In the genomic region with DNA sequence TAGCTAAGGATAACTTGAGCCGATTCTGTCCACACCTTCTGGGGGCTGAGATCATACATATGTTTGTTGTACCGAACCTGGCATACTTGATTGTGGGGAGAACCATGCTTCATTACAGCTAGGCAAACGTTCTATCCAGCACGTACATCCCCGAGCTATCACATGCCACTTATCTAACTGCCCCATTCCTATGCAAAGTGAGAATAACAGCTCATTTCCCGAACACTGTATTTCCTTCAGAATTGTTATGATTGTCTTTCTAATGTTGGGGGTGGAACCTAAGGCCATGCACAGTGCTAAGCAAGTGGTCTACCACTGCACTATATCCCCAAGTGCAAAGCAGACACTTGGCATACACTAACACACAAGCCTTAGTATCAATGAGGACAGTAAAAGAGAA, we compare ENCODE assay signal across 26 mouse cellular contexts. TPM values are rescaled to one million over a fixed set of nuclear protein-coding genes. Genes with fewer than 3 reads are reported as not detected.
DNase-seq lines count a peak whose midpoint lies in the region; ATAC-seq and TF ChIP-seq lines count a peak whose summit lies in the region.
"Had no signal": no experiment of that assay in that cellular context is flagged by ENCODE, and none has a peak within 500 bp of the region (broad histone marks: within the 10 kb centered on the region; RNA-seq: fewer than 3 reads in every experiment).

No protein-coding gene starts in this region.

- H3K36me3 ChIP-seq in E14TG2a.4 (ENCODE audit: insufficient read depth, low read length): peaks cover 66% of the 10 kb centered on the region

- TF ChIP-seq CTCF in E14TG2a.4 (conservative IDR thresholded peaks at IDR 0.05; ENCODE audit: low read length): no peak

- peak overlapping the region; percentile 30; the same call in 1 of the 2 replicates for H3K4me3 ChIP-seq in E14TG2a.4 (replicated peaks; ENCODE audit: low read length)
- H3K4me3 ChIP-seq: embryonic facial prominence, embryonic 13.5 days; embryonic facial prominence, embryonic 15.5 days; erythroblast, embryonic 14.5 days; forebrain, embryonic 10.5 days; forebrain, embryonic 12.5 days had no signal

- peaks cover 86% of the 10 kb centered on the region for H3K4me1 ChIP-seq in E14TG2a.4 (replicated peaks; ENCODE audit: low read depth, low read length)
- H3K4me1 ChIP-seq: embryonic facial prominence, embryonic 13.5 days; embryonic facial prominence, embryonic 15.5 days; forebrain, embryonic 10.5 days; forebrain, embryonic 12.5 days had no signal

- peaks cover 6% of the 10 kb centered on the region; the same call in 1 of the 2 replicates for H3K9me3 ChIP-seq in E14TG2a.4 (ENCODE audit: low read length)
- H3K9me3 ChIP-seq: embryonic facial prominence, embryonic 13.5 days; embryonic facial prominence, embryonic 15.5 days; forebrain, embryonic 10.5 days; forebrain, embryonic 12.5 days; G1E had no signal

- no peaks in the 10 kb centered on the region for H3K27me3 ChIP-seq in E14TG2a.4 (ENCODE audit: insufficient read depth, low read length)
- H3K27me3 ChIP-seq: embryonic facial prominence, embryonic 13.5 days; embryonic facial prominence, embryonic 15.5 days; forebrain, embryonic 12.5 days; Patski had no signal

- ATAC-seq in cerebellum, adult (ENCODE audit: insufficient number of reproducible peaks, low FRiP score, low TSS enrichment): no peak
- ATAC-seq: activated CD4-positive, CD25-positive, alpha-beta regulatory T cell, adult 4 months; forebrain, embryonic 14.5 days; forebrain, embryonic 16.5 days; Patski had no signal

- intact Hi-C loops in left cerebral cortex, postnatal 36 days (cut with DNase I): no loop called here

- DNase-seq in ES-CJ7 (ENCODE audit: low read depth, low spot score) (peak; percentile 74), R1 (ENCODE audit: low read depth, low spot score) (peak; percentile 65)
- no peak for DNase-seq in left cerebral cortex, postnatal 36 days (ENCODE audit: low spot score in 2 of 2)
- DNase-seq in cerebellum, adult 11 months: no peak
- DNase-seq in cerebellum, adult 8-10 months: no peak
- DNase-seq: adrenal gland, adult 8-10 months; adrenal gland, postnatal 14 days; adrenal gland, postnatal 36 days; cerebellum, adult 11-12 months; cerebellum, adult 2 months; cerebellum, adult 9-11 months; cerebellum, postnatal 14 days; cerebellum, postnatal 36 days; embryo, embryonic 11 days had no signal

RNA-seq across cellular contexts. Expression of gene Mdm4, which starts 49.1 kb away (rescaled TPM):
- total RNA-seq in left cerebral cortex, postnatal 36 days (2021): 10 to 100 TPM; 63.2 to 91.1 TPM

Comparison
In these comparisons a context has a peak if more than half of its experiments do, and no peak if none do; other contexts are left out.
1. DNase-seq: peak in ES-CJ7 (single experiment) and R1 (single experiment); none in left cerebral cortex, postnatal 36 days (0 of 2), cerebellum, adult 11 months (single experiment) and cerebellum, adult 8-10 months (single experiment).